Comparison of ENCODE assay signal across 21 mouse cellular contexts in genomic region chr8:95506245-95506644, GRCm38 (mm10). TPM values are rescaled to one million over a fixed set of nuclear protein-coding genes. Genes with fewer than 3 reads are reported as not detected.
DNase-seq lines count a peak whose midpoint lies in the region; ATAC-seq and TF ChIP-seq lines count a peak whose summit lies in the region.
"Had no signal": no experiment of that assay in that cellular context is flagged by ENCODE, and none has a peak within 500 bp of the region (broad histone marks: within the 10 kb centered on the region; RNA-seq: fewer than 3 reads in every experiment).

No protein-coding gene starts in this region.

- H3K79me2 ChIP-seq in liver, adult 2 months (ENCODE audit: control insufficient read depth, insufficient read depth, low read length): no peaks in the 10 kb centered on the region

- H3K4me1 ChIP-seq in liver, adult 2 months (ENCODE audit: control insufficient read depth, insufficient read depth, low read length): no peaks in the 10 kb centered on the region
- H3K4me1 ChIP-seq in E14TG2a.4 (replicated peaks; ENCODE audit: low read depth, low read length): peaks cover 22% of the 10 kb centered on the region
- H3K4me1 ChIP-seq: embryonic facial prominence, embryonic 13.5 days; forebrain, embryonic 15.5 days; heart, embryonic 10.5 days; limb, embryonic 12.5 days; midbrain, embryonic 10.5 days had no signal

- no peak overlapping the region for H3K9ac ChIP-seq in liver, adult 2 months (ENCODE audit: low read depth, low read length)
- H3K9ac ChIP-seq: embryonic facial prominence, embryonic 13.5 days; forebrain, embryonic 15.5 days; limb, embryonic 12.5 days had no signal

- no peak for ATAC-seq in CD4-positive, CD25-positive, alpha-beta regulatory T cell, adult 4 months
- ATAC-seq: forebrain, embryonic 15.5 days; hindbrain, postnatal 0 days had no signal

- TF ChIP-seq POLR2A in liver, adult 2 months (IDR thresholded peaks at IDR 0.05; ENCODE audit: extremely low read depth, insufficient read depth, low read length): no peak

- H3K36me3 ChIP-seq in liver, adult 2 months (ENCODE audit: control insufficient read depth, insufficient read depth, low read length): no peaks in the 10 kb centered on the region
- no peaks in the 10 kb centered on the region for H3K36me3 ChIP-seq in E14TG2a.4 (ENCODE audit: insufficient read depth, low read length)
- H3K36me3 ChIP-seq: embryonic facial prominence, embryonic 13.5 days; forebrain, embryonic 15.5 days; heart, embryonic 10.5 days; hindbrain, embryonic 10.5 days; limb, embryonic 12.5 days; midbrain, embryonic 10.5 days had no signal

- no peaks in the 10 kb centered on the region for H3K27me3 ChIP-seq in liver, adult 2 months (ENCODE audit: control insufficient read depth, insufficient read depth, low read length)
- H3K27me3 ChIP-seq in E14TG2a.4 (ENCODE audit: insufficient read depth, low read length): peaks cover 6% of the 10 kb centered on the region; the same call in 1 of the 2 replicates
- H3K27me3 ChIP-seq: embryonic facial prominence, embryonic 13.5 days; forebrain, embryonic 15.5 days; limb, embryonic 12.5 days had no signal

- 0 out of 2 replicates have a peak, but pooled peaks have one; percentile 8 for TF ChIP-seq CTCF in liver, adult 2 months (IDR thresholded peaks at IDR 0.05; ENCODE audit: low read depth, low read length)
- peak; percentile 56 for TF ChIP-seq CTCF in E14TG2a.4 (conservative IDR thresholded peaks at IDR 0.05; ENCODE audit: low read length)

- no peak overlapping the region for H3K27ac ChIP-seq in liver, adult 2 months (replicated peaks; ENCODE audit: insufficient read depth, low read depth, low read length)
- H3K27ac ChIP-seq: embryonic facial prominence, embryonic 13.5 days; forebrain, embryonic 15.5 days; heart, embryonic 10.5 days; hindbrain, embryonic 10.5 days; hindbrain, postnatal 0 days; limb, embryonic 12.5 days; midbrain, embryonic 10.5 days had no signal

- no peaks in the 10 kb centered on the region for H3K9me3 ChIP-seq in E14TG2a.4 (ENCODE audit: low read length)
- H3K9me3 ChIP-seq: embryonic facial prominence, embryonic 13.5 days; forebrain, embryonic 15.5 days; heart, embryonic 10.5 days; hindbrain, embryonic 10.5 days; limb, embryonic 12.5 days; midbrain, embryonic 10.5 days had no signal

- WGBS in liver, adult 2 months: 70% methylated on average over 5 of the region's 5 CpGs

- no peak overlapping the region for H3K4me3 ChIP-seq in liver, adult 2 months (ENCODE audit: insufficient read depth, low read depth, low read length)
- no peak overlapping the region for H3K4me3 ChIP-seq in E14TG2a.4 (replicated peaks; ENCODE audit: low read length)
- H3K4me3 ChIP-seq: embryonic facial prominence, embryonic 13.5 days; forebrain, embryonic 15.5 days; heart, embryonic 10.5 days; hindbrain, embryonic 10.5 days; limb, embryonic 12.5 days; midbrain, embryonic 10.5 days had no signal

- DNase-seq in CD4-positive, CD25-positive, alpha-beta regulatory T cell, adult 2 months (ENCODE audit: low read depth, low spot score): peak; percentile 8
- no peak for DNase-seq in liver, adult 2 months (ENCODE audit: extremely low read depth, low read depth, low spot score)
- DNase-seq in liver: no peak
- peak; percentile 80 for DNase-seq in ZHBTc4 (ENCODE audit: low read depth, low spot score)
- DNase-seq in urinary bladder, adult 2 months (ENCODE audit: low spot score): no peak
- DNase-seq in adrenal gland, adult 8-10 months: no peak
- DNase-seq: cerebellum, adult 11 months; kidney, adult 2 months; kidney, postnatal 25 days; lung, adult 18-20 months; thymus, adult 18-20 months had no signal

RNA-seq across cellular contexts. Expression of gene Csnk2a2, which starts 16.4 kb away (rescaled TPM):
- 10 to 100 TPM; 15.0 to 17.7 TPM for polyA plus RNA-seq in CD4-positive, CD25-positive, alpha-beta regulatory T cell, adult 4 months (2017; shearing (Covaris generic))
- total RNA-seq in liver, adult 2 months (2014; rRNA removed): 13.2 and 19.6 TPM in 2 replicates
- polyA plus RNA-seq in liver, adult 2 months (2012; rRNA removed): 8.8 and 10.1 TPM in 2 replicates
- polyA plus RNA-seq in urinary bladder, adult 2 months (2012; rRNA removed): 38.6 and 44.3 TPM in 2 replicates
- total RNA-seq in adrenal gland, adult 8-10 months (2022): 10 to 100 TPM; 55.1 to 93.1 (median 78.1) TPM

RNA-seq across cellular contexts. Expression of gene Ccdc113, which starts 27.6 kb away (rescaled TPM):
- not detected for polyA plus RNA-seq in CD4-positive, CD25-positive, alpha-beta regulatory T cell, adult 4 months (2017; shearing (Covaris generic))
- not detected in 2 replicates for total RNA-seq in liver, adult 2 months (2014; rRNA removed)
- not detected in 2 replicates for polyA plus RNA-seq in liver, adult 2 months (2012; rRNA removed)
- 0.96 and 1.2 TPM in 2 replicates for polyA plus RNA-seq in urinary bladder, adult 2 months (2012; rRNA removed)
- 1 to 10 TPM in 3 of 4 experiments, under 1 TPM in 1; 0.81 to 2.0 (median 1.7) TPM for total RNA-seq in adrenal gland, adult 8-10 months (2022)
- total RNA-seq: monocyte, adult 5-6 weeks had no signal
- polyA plus RNA-seq: limb, embryonic 12.5 days had no signal

Comparison
In these comparisons a context has a peak if more than half of its experiments do, and no peak if none do; other contexts are left out.
1. DNase-seq: peak in CD4-positive, CD25-positive, alpha-beta regulatory T cell, adult 2 months (single experiment) and ZHBTc4 (single experiment); none in liver, adult 2 months (single experiment), liver (single experiment), urinary bladder, adult 2 months (single experiment) and adrenal gland, adult 8-10 months (single experiment).